Mouse (Mus musculus): ENCODE data around the gene Nrxn3.
A peak's percentile ranks its signal among the peaks of the same experiment; 100 is the strongest.

Gene Nrxn3

DNA sequence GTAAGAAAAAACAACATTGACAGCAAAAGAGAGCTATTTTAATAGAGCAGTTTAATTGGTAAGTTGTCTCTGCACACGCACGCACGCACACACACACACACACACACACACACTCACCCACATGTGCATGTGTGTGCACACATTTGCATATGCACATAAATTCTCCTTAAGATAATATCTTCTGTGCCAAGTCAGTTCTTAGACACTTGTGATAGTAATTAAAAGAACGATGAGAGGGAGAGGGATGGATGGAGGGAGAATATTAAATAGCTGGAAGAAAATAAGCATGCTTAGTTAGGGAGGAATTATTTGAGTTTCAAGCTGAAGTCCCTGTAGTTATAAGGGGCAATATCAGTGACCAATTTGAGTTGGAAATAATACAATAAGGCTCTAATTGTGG is 203.6 kb downstream of the Nrxn3 start:
- DNase-seq (ENCODE audit: low spot score in 2 of 2), result no peak

DNA sequence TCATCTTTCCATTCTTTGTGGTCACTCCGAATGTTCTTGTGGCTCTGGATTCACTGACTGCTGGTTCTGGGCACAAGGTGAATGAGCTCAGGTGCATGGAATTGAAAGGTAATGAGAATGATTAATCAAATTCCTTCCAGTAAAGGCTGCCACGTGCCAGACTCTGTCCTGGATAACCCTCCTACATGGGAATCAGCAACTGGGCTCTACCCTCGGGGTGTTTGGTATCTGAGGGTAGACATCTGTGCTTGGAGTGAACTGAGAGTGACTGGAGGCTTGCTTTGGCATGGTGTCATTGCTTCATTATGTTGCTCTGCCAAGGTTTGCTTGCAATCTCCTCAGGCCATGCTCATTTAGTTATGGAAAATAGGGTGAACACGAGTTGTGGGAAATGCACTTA is 209.0 kb downstream of the Nrxn3 start:
- DNase-seq (ENCODE audit: low spot score in 2 of 2), result no peak

DNA sequence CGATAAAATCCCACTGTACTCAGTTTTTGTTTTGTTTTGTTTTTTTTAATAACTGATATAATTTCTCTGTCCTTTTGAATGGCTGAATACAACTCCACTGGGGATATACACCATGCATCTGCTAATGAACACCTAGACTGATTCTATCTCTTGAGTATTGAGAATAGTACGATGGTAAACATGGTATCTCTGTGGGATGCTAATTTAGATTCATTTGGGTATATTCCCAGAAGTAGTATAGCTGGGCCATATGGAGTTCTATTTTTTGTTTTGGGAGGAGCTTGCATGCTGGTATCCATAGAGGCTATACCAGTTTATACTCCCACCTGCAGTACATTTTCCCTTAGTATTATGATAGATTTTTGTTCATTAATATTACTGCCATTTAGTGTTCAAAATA is 217.0 kb downstream of the Nrxn3 start:
- DNase-seq (ENCODE audit: low spot score in 2 of 2), result no peak

DNA sequence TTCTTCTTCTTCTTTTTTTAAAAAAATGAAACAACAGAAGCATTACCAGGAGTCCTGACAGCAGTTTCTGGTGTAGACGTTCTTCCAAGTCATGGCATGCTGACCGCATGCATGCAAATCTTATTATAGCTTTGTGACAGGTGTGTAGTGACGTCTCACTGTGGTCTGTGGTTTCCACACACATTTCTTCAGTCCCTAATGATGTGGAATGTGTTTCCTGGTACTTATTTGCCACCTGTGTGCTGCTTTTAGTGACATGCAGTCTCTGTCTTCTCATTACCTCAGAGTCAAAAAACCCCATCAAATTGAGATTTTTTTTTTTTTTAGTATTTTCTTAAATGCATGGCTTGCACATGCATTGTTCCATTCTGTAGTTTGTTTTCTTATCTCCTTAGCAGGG is 222.3 kb downstream of the Nrxn3 start:
- DNase-seq (ENCODE audit: low spot score in 2 of 2), result no peak

DNA sequence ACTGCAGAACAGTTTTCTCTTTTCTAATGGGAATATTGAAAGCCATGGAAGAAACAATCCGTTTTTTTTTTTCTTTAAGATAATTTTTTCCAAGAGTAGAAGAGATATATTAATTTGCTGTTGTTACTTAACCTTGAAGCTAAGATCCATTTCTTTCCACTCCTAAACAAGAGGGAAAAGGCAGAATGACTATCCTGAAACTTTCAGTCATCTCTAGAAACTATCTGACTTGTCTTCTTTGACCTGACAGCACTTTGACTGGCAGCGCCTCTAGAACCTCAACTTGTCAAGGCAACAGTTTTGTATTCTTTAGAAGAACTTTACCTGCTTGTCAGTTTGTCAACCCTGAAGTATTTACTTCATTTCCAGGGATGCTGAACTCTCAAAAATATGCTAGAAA is 227.2 kb downstream of the Nrxn3 start:
- DNase-seq (ENCODE audit: low spot score in 2 of 2), result no peak

DNA sequence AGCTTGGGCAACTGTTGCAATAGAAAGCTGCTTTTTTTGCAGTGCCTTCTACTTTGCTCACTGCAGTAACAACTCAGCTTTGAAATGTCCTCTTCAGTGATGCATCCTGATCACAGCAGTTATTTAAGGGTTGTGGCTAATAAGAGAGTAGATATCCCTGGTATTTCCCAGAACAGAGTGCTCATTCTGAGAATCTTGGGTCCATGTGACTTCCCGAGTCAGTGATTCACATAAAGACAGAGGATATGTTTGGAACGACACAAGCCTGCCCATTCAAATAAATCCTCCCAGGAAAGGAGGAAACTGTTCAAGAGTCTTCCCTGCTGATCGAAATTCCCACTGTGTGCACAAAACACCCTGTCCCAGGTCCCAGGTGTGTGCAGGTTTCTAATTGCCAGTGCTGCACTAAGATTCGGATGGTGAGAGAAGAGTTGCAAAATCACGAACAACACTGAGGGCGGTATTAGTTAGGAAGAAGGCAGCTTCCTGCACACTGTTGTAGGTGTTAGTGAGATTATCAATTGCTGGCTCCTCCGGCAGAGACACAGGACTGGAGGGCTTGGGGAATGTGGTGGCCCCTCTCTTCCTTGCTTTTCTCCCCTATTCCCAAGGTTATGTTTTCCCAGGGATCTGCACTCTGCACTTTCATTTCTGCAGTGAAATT is 230.4 kb downstream of the Nrxn3 start:
- DNase-seq (ENCODE audit: low spot score in 2 of 2), result no peak

DNA sequence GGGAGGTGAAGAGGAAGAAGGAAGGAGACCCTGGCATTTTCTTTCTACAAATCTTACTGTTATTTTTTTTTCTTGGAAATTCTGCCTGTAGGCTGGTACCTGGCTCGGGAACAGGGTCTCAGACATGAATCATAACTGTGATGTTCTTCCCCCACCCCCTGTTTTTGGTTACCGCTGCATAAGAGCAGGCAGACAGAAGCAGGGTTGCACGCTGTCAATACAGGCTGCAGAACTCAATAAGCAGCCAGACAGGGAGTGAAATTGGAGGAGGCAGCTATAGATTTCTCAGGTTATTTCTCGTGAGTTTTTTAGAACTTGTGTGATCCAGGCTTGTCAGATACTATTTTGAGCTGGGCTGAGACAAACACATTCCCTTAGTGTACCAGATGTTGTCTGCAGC is 231.1 kb downstream of the Nrxn3 start:
- no peak for DNase-seq (ENCODE audit: low spot score in 2 of 2)

DNA sequence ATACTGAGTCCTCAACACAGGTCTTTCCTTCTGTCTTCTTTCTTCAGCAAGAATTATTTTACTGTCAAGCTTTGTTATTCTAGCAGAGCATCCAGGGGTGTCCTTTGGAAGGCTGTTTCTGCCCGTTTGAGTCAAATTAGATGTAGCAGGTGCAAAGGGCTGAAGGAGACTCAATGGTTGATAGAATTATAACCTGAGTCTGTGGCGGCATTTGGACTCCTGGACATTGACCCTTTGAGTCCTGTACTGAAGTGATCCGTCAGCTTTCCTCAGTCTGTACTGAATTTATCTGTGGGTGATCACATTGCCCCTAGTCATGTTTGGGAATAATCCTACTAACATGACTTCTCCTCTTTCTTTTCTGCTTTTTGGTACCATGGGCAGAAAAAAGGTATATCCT is 234.8 kb downstream of the Nrxn3 start:
- no peak for DNase-seq (ENCODE audit: low spot score in 2 of 2)

DNA sequence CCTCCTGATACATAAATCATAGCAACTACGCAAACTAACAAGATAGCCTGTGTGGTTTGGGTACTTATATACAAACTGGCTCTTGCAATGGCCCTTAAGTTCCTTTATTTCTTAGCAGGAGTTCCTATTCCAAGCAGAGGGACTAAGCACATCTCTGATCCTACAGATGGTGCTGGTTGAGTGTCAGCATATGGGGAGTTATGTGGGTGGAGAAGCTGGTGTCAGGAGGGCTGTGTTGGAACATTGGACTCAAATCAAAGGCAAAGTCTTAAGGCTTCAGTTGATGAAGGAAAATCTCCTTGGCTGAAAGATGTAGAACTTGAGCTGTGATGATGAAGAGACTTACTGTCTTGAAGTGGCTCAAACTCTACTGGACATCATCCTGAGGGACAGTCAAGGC is 238.1 kb downstream of the Nrxn3 start:
- no peak for DNase-seq (ENCODE audit: low spot score in 2 of 2)

DNA sequence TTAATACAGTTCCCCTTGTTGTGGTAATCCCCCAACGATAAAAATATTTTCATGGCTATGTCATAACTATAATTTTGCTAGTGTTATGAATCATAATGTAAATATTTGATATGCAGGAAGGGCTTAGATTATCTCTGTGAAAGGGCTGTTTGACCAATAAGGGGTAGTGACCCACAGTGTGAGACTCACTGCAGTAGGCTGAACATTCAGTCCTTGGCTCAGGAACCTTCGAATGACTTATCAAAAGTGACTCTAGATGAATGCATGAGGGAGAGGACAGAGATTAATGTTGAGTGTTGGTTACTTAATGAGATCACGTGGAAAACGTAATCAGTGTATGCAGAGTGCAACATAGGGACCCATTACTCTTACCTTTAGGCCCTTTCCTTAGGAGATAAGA is 243.7 kb downstream of the Nrxn3 start:
- DNase-seq (ENCODE audit: low spot score in 2 of 2), result no peak

DNA sequence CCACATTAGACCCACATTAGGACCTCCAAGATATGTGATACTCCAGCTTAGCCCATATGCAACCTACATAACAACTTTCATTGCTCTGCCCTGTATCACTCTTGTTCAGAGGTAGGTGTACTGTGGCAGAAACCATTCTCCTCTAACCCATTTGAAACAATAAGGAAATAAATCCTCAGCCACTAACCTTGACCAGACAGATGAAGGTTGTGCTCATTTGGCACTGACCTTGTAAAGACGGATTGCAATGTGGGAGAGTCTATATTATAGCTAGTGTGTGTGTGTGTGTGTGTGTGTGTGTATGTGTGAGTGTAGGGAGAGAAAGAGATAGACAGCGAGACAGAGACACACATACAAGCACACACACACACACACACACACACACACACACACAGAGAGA is 253.9 kb downstream of the Nrxn3 start:
- DNase-seq (ENCODE audit: low spot score in 2 of 2), result no peak

DNA sequence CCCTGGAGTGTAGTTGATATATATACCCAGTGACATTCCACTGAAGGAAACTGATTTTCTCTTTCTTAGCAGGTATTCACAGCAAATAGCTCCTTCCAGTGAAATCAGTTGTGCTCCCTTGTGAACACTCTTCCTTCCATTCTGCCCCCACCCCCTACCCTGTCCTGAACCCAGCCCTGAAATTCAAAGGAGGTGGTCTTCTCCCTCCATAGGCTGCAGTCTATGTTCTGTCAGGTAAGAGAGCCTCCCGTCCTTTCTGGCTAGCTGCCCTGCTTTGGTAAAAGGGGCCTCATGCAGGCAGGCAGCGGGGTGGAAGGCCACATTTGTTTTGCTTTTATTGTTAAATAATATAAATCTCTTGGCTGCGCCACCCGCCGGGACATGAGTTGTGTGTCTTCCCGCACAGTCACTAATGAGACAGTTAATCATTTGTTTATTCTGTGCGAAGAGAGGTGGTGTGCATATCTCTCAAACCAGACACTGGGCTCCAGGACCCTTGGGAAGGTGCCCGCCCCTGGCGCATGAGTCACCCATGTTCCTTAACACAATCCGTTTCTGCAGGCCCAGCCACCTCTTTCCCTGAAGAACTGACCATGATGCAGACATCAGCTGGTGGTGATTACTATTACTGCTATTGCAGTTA is 261.1 kb downstream of the Nrxn3 start:
- peak in 1 of 2 experiments; percentile 2 for DNase-seq (ENCODE audit: low spot score in 2 of 2)

DNA sequence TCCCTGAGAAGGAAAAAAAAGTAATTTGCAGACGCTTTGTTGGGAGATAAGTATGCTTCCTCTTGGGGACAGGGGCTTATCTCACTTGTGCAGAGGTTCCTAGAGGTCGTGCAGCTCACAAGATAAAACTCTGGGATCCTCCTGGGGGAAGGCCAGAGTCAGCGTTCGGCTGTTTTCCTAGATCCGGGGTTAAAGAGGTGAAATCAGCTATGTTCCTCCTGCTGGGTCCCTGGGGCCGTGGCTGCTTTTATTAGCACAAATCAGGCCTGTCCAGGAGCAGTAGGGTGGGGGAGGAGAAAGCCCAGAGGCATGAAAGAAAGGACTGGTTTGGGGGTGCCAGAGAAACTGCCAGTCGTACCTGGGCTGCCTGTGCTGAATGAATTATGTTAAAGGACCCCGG is 261.7 kb downstream of the Nrxn3 start:
- peak in 1 of 2 experiments; percentile 23 for DNase-seq (ENCODE audit: low spot score in 2 of 2)

DNA sequence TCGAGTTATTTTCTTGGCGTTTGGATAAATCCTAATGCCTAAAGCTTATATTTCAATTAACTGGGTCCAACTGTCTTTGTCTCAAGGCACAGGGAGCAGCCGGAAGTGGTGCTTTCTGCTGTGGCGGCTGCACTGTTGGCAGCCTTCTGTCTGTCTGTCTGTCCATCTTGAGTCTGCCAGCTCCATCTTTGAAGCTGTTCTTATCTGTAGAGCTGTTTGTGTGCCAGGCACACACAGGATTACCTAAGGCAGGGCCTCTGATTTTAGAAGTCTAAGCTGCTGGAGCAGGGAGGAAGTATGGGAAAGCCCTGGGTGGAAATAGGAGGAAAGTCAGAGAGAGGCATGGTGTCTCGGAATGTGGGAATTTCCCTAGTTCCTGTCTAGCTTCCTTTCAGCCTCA is 262.1 kb downstream of the Nrxn3 start:
- no peak for DNase-seq (ENCODE audit: low spot score in 2 of 2)

DNA sequence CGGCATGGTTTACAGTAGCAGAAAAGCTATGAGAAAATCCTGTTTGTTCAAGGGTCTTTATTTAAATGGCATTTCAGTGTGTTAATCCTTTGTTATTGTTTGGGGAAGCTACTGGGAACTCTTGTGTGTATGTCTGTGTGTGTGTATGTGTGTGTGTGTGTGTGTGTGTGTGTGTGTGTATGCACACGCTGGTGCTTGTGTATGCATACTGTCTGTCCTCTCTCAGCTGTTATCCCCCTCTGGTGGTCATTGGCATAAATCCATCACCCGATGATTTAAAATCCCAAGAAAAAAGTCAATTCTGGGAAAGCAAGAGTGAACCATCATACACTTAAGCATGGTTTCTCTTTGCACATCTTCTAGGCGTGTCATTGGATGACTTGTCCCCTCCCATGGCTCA is 264.4 kb downstream of the Nrxn3 start:
- no peak for DNase-seq (ENCODE audit: low spot score in 2 of 2)

DNA sequence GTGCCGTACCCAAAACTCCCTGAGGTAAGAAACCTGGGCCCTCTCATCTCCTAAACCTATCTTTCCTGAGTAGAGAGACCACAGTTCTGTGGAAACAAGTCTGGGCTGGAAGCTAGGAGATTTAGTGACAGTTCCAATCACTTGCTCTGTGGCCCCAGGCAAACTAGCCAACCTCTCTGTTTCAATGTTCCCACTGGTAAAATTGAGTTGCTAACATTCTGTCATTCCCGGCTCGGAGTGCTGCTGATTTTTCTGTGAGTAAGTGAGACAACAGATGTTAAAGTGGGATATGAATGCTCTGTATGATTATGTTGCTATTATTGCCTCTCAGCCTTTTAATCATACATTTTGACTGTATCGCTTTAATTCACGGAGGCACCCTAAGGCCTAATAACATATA is 268.1 kb downstream of the Nrxn3 start:
- DNase-seq (ENCODE audit: low spot score in 2 of 2), result no peak

DNA sequence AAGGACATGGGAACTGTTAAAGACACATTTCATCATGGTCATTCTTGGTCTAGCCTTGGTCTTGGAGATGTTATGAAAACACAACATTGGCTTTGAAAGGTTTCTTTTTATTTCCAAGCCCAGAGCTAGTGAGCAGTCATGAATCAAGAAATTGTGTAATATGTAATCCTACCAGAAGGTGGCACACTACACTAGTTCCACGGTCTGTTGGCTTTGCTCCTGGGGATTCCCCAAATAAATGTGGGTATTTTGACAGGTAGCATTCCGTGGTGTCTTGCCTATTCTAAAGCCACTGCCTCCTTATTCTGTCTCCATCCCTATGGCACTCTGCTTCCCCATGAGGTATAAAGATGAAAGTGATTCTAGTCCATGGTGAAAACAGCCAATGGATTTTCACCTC is 269.5 kb downstream of the Nrxn3 start:
- no peak for DNase-seq (ENCODE audit: low spot score in 2 of 2)

DNA sequence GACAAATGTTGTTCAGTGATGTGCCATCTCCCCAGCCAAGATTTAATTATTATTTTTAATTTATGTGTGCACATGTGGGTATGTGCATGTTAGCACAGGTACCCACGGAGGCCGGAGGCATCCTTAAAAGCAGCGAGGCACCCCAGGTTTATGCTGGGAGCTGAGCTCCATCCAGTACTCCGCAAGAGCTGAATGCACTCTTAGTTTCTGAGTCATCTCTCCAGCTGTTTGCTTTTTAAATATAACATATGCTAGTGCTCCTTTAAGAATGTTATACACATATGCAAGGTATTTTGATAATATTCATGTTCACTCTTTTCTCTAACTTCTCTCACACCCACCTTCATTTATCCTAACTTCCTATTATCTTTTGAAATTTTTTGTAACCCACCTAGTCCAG is 271.1 kb downstream of the Nrxn3 start:
- no peak for DNase-seq (ENCODE audit: low spot score in 2 of 2)

DNA sequence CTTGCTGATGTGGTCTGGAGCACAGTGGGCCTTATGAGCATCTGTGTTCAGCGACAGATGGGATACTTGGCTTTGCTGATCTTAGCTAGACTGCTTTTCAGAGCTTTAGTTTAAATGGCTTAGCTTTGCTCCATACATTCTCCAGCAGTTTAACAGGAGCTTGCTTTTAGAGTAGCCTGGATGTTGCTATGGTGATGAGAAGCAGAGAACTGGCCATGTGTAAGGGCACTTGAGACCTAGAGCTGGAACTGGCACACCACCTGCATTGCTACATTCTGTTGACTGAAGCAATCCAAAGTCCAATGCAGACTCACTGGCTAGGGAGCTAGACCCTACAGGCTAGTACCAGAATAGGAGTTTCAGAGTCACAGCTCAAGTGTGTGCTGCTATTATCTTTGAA is 293.8 kb downstream of the Nrxn3 start:
- no peak for DNase-seq (ENCODE audit: low spot score in 2 of 2)

DNA sequence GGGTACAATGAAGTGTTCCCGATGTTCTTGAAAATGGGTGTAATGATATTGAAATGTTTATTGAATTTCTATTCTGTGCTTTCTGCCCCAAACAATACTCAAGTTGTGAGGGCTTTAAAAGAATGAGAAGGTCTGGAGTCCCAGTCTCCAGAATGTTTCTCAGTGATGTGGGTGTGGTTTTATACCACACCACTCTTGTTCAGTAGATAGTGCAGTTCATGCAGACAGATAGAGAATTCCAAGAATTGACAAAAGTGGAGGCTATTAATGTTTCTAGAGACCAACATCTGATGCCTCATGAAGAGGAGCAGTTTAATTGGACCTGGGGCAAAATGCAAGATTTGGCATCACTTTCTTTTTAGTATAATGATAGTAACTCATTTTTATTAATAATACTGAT is 302.5 kb downstream of the Nrxn3 start:
- DNase-seq (ENCODE audit: low spot score in 2 of 2), result no peak

DNA sequence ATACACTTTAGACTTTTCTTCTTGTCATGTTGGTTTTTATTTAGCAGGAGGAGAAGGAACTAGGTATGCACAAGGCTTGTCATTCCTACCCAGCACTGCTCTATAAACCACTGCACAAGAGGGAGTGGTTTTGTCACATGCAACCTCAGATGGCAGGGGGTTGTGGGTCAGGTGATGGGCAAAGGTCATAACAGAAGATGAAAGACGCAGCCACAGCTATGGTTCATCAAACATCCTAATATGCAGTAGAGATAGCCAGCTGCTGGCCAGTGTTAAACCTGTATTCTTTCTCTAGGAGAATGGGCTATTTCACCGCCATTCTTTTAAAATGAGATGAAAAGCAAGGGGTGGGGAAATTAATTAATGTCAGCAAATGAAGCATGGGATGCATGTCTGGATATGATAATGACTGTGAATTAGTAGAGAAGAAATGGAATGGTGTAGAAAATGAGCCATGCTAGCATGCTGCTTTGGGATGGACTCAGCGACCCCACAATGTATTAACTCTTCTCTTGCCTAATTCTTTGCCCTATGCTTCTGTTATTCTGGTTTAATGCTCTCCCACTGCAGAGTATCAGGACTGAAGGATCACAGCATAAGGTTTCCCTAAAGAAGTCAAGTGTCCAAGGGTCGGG is 313.4 kb downstream of the Nrxn3 start:
- no peak for DNase-seq (ENCODE audit: low spot score in 2 of 2)

DNA sequence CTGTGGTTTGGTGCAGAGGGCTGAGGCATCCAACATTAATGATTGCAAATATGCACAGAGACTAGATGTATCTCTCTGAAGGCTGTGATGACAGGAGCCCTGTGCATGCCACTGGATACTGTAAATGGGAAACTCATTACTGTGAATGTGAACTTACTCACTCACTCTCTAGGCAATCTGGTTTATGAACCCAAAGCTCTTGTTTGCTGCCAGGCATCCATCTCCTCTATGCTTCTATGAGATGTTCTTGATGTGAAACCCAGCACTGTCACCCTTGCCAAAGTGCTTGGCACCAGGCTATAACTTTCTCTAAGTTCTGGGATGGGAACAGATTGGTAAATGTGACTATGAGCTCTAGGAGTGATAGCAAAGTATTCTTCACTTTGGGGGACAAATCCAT is 317.5 kb downstream of the Nrxn3 start:
- DNase-seq (ENCODE audit: low spot score in 2 of 2), result no peak

DNA sequence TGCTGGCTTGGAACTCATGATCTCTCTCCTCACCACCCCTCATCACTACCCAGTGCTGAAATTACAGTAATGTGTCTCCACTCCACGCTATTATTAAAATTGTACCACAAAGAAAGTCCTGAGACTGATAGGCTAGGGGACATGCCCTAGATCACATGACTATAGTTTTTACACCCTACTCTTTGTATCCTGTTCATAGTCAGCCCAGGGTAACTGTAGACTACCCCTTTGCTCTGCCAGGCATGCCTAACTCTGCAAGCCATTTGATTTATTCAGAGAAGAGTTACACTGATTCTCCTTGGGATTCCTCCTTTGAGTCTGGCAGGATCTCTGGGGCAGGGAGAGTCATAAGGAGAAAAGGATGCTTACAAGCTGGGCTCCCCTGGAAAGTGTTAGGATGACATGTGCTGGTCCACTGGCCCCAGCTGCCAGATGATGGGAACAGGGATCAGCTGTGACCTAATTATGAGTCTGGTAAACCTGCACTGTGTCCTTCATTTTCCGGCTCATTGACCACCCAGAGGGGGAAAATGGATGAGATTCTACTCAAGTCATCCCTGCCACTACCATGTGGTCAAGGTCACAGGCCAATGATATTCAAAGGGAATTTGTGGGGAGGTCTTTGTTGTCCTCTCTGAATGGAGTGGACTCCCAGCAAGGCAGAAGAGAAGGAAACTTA is 318.9 kb downstream of the Nrxn3 start:
- DNase-seq (ENCODE audit: low spot score in 2 of 2), result no peak

Data from spleen, postnatal 36 days (tissue).